Mouse (Mus musculus): ENCODE results near the gene Adk. TPM values are rescaled to one million over a fixed set of nuclear protein-coding genes. Genes with fewer than 3 reads are reported as not detected.
A peak's percentile ranks its signal among the peaks of the same experiment; 100 is the strongest.

The Adk gene
- polyA plus RNA-seq, 1 experiment = 65.5 TPM

DNA sequence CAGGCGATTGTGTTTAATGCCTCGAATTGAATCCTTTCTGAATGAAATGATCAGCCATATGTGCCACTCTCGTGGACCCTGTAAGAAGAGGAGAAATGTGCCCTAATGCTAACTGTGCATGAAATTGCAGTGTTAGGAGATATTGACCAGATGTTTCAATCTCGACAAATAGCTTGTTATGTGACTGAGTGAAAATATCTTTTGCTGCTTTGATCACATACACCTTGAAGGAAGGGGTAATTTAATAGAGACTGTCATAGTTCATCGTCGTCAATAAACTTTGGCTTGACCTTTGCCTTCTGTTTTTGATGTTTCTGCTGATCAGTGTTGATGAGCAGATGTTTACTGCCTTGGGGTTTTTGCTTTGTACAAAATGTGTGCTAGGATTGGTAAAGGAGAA lies 171.1 kb downstream of the Adk start:
- no peak for DNase-seq (ENCODE audit: low read depth, low spot score)
- 57% methylated on average over 6 of the region's 6 CpGs for WGBS

- WGBS = 89% methylated on average over 3 of the region's 3 CpGs
- no peak for DNase-seq (ENCODE audit: low read depth, low spot score)
These were observed 171.7 kb downstream of the Adk start for GRCm38 (mm10) chr14:21223971-21224635.

- DNase-seq (ENCODE audit: low read depth, low spot score) = no peak
These were observed 184.7 kb downstream of the Adk start for GRCm38 (mm10) chr14:21237051-21237450.

GRCm38 (mm10) chr14:21241105-21241504 lies 188.7 kb downstream of the Adk start:
- WGBS = 73% methylated on average over 5 of the region's 5 CpGs
- DNase-seq (ENCODE audit: low read depth, low spot score) = no peak

More at GRCm38 (mm10) chr14:21237051-21237450, 184.7 kb downstream of the Adk start:
- WGBS = 99% methylated on average over 2 of the region's 2 CpGs

DNA sequence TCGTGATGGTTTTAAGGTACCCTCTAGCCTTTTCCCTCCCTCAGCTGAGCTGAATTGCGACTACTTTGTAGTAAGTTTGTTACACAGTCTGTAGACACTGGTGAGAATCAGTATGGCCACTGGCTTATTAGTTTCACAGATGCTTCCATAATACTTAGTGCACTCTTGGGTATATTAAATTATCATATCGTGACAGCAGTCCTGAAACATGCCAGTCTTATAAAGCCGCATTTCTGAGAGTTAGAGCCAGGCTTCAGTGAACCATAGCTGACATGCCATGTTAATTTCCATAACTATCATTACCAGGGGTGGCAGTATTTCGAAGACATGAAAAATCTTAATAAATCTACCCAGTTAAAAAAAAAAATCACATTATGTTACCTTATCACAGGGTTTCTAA lies 199.0 kb downstream of the Adk start:
- DNase-seq (ENCODE audit: low read depth, low spot score) = no peak
- WGBS = 93% methylated on average over 5 of the region's 5 CpGs

DNA sequence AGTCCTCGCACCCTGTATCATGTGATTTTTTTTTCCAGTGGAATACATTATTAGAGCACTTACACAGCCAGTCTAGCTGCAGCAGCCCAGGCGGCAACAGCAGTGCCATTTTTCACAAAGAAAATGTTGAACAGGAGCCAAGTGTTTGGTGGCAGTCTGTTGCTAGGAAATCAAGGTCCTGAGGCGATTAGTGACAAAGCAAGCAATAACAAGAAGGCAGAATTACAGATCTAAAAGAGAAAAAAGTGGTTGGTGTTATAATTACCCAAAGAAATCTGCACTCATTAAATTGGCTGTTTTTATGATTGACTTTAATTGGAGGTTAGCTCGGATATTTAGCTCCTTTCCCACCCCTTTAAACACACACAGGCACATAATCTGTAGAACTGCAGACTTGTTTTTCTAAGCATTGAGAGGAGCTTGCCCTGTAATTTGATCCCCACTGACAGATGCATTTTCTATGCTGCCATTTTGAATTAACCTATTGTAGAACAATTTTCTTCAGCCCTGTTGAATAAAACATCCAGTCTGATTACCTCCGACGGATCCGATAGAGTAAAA lies 200.0 kb downstream of the Adk start:
- WGBS = 60% methylated on average over 7 of the region's 7 CpGs
- no peak for DNase-seq (ENCODE audit: low read depth, low spot score)

DNA sequence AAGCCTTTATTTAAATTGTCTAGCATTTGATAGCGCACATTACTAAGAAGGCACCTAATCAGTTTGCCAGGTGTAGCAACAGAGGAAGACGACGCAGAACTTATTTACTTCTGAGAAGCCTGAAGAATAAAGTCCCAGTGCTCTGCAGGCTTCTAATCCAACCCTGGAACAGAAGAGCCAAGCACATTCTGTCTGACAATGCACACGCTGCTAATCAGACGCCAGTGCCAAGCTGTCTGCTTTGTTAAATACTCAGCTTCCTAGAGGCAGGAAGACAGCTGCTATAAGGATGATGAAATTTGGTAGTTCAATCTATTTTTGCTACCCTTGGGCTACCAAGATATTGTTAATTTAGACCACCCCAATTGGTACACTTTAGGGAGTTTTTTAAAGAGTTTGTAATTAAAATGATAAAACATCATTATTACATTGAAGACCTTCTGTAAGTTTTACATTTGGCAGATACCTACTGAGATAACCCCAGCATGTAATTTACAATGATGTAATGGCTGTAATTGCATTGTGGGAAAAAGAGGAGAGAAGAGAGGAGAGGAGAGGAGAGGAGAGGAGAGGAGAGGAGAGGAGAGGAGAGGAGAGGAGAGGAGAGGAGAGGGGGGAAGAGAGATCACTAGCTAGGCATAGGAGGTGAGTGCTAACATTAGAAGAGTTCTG lies 201.1 kb downstream of the Adk start:
- DNase-seq (ENCODE audit: low read depth, low spot score) = no peak
- WGBS = 80% methylated on average over 5 of the region's 5 CpGs

DNA sequence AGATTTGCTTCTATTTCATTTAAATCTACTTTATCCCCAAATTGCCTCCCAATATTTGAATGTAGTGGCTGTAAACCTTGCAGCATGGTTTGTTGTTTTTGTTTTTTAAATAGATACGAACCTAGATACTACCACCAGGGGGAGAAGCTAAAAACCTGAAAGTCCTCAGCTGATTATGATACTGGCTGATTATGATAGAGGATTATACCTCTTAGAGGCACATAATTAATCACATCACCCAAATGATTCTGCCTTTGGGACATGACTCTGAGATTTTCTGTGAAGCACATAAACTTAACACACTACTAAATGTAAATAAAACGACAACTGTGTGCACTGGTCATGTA lies 201.6 kb downstream of the Adk start:
- DNase-seq (ENCODE audit: low read depth, low spot score) = no peak
- WGBS = 78% methylated on average over 2 of the region's 2 CpGs

- whole genome bisulfite sequencing = 79% methylated on average over 8 of the region's 8 CpGs
- DNase-seq (ENCODE audit: low read depth, low spot score) = no peak
These were observed 215.9 kb downstream of the Adk start for GRCm38 (mm10) chr14:21268229-21268628.

GRCm38 (mm10) chr14:21271472-21271871 lies 219.1 kb downstream of the Adk start:
- 48% methylated on average over 4 of the region's 4 CpGs for WGBS
- DNase-seq (ENCODE audit: low read depth, low spot score) = no peak

DNA sequence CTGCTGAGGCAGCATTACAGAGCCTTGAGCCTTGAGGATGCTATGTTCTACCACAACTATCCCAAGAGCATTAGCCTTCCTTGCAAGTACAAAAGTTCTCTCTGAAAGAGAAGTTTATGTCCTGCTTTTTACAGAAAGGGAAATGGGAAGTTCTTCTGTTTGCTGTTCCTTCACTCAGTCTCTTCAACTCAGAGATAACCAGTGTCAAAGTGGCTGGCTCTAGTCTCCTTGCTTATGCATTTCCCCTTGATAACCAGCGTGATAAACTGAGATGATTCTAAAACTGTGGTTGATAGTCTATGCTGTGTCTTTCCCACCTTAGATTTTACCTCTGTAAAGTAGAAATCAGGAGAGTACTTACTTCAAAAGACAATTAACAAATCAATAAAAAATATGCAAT lies 223.4 kb downstream of the Adk start:
- no peak for DNase-seq (ENCODE audit: low read depth, low spot score)
- 86% methylated on average over 1 of the region's 1 CpGs for WGBS

DNA sequence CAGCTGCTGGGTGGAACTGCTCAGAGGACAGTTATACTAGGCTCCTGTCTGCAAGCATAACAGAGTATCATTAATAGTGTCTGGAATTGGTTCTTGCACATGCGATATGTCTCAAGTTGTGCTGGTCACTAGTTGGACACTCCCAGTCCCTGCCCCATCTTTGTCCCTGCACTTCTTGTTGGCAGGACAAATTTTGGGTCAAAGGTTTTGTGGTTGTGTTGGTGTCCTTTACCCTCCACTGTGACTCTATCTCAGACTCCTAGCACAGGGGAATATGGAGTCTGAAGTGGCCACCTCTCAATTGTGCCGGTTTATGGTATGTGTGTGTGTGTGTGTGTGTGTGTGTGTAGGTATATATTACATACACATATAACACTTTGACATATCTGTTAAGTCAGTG lies 225.9 kb downstream of the Adk start:
- no peak for DNase-seq (ENCODE audit: low read depth, low spot score)
- 70% methylated on average over 2 of the region's 2 CpGs for WGBS

DNA sequence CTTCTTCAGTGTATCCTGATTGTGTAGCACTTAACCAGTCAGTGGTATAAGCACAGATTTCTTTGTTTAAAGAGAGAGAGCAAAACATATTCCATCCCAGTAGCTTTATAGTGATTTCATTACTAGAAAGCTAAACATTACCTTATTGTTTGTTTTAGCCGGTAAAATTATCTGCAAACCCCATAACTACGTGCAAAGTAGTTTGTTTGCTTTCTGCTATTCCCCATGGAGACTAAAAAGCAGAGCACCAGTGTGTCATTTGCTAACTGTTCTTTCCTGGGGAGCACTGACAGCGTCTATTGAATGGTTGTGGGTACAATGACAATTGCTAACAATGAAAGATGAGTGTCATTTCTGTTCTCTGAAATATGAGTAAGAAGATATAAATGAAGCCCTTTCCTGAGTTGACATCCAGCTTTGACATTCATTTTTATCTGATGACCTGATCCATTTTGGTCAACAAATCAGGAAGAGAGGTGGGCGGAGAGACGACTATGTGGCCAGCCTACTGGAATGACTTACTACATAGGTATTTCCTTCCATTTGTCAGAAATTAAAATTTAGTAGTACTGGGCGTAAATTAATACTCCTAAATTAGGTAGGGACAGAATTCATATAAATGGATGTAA lies 226.6 kb downstream of the Adk start:
- 38% methylated on average over 6 of the region's 6 CpGs for WGBS
- no peak for DNase-seq (ENCODE audit: low read depth, low spot score)

- 22% methylated on average over 3 of the region's 3 CpGs for WGBS
- peak; percentile 50 for DNase-seq (ENCODE audit: low read depth, low spot score)
These were observed 228.1 kb downstream of the Adk start for GRCm38 (mm10) chr14:21280451-21280850.

DNA sequence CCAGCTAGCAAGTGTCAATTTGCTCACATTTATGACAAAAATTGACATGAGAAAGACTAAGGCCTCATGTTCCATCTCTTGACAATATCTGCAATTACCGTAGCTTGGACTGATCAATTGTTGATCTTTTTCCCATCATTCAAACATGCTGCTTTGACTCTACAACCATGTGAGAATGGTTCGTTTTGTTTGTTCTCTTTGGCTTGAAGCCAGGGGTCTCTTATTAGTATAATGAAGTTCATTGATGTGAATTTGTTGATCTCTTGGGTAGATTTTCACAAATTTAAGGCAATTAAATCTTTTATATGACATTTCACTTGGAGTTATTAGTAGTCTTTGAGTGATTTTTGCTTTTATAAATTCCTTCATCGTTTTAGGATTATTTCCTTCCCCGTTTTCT lies 229.1 kb downstream of the Adk start:
- 80% methylated on average over 4 of the region's 4 CpGs for WGBS
- DNase-seq (ENCODE audit: low read depth, low spot score) = no peak

- WGBS = 54% methylated on average over 7 of the region's 7 CpGs
These were observed 231.7 kb downstream of the Adk start for GRCm38 (mm10) chr14:21284116-21284515.

GRCm38 (mm10) chr14:21284847-21285246 lies 232.5 kb downstream of the Adk start:
- WGBS = 72% methylated on average over 5 of the region's 5 CpGs

More at GRCm38 (mm10) chr14:21284116-21284515, 231.7 kb downstream of the Adk start:
- no peak for DNase-seq (ENCODE audit: low read depth, low spot score)

DNA sequence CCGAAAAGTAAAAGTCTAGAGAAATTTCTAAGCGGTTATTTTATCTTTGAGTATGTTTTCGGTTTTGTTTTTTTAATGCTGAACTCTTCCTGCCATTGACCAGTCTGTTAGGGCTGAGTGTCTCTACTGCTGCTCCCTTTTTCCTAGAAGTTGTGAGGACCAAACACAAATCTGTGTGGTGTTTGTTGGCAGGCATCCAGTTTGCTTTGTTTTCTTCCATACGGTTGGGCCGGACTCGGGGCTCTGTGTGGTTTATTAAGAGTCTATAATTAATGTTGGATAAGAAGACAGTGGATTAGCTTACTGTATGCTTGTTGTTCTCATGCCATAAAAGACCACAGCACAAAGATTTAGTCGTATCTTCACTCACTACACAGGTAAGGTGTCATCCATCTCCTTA lies 233.9 kb downstream of the Adk start:
- no peak for DNase-seq (ENCODE audit: low read depth, low spot score)
- WGBS = 78% methylated on average over 7 of the region's 7 CpGs

More at GRCm38 (mm10) chr14:21284847-21285246, 232.5 kb downstream of the Adk start:
- no peak for DNase-seq (ENCODE audit: low read depth, low spot score)

DNA sequence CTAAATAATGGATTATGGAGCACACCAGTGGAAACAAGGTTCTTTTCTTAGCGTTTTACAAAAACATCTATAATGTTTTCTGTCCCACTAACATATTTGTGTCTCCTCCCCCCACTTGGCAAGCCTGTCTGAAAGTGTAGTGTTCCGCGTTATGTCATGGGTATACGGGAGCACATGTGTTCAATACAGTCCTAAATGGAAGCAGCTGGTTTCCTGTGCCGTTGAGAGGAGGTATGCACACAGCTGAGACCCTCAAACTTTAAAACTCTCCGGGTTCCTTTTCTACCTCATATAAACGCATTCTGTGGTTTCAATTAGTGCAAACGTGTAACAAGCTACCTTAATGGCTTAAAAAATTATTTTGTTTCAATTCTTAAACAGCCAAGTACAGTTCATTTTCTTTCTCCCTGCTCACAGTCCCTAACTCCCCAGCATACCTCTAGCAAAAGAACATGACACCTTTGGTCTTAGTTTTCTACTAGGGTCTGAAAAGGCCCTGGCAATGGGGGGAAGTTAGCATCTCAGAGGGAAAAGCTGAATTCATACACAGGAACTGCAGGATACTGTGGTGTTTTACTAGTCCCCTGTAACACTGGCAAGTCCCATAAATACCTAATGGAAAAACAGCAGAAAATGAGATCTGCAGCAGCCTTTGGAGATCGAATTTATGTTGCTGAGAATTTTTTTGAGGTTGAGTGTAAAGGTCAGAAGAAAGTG lies 235.5 kb downstream of the Adk start:
- DNase-seq (ENCODE audit: low read depth, low spot score) = no peak
- 73% methylated on average over 9 of the region's 9 CpGs for WGBS

DNA sequence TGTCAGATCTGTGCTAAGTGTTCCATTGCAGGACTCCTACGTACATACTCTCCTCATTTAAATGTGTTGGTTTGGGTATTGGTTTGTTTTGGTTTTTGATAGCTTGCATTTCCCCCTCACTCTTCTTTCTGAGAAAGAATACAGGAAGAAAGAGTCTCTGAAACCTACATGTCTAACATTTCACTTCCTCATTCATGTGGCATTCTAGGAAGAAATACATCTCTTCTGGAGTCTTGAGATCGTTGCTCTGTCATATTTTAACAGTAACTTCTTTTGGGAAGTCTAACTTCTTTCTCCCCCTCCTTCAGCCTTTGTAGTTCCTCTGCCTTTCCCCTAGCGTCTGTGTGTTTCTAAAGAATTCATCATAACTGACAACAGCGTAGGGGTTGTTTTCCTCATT lies 247.4 kb downstream of the Adk start:
- no peak for DNase-seq (ENCODE audit: low read depth, low spot score)
- WGBS = 74% methylated on average over 4 of the region's 4 CpGs
